Mouse (Mus musculus) hindbrain, embryonic 14.5 days (tissue): Measurements from ENCODE around the gene D430041D05Rik. TPM values are rescaled to one million over a fixed set of nuclear protein-coding genes. Genes with fewer than 3 reads are reported as not detected.
A peak's percentile ranks its signal among the peaks of the same experiment; 100 is the strongest.
"Not testable (repeated sequence)": the region's sequence is repeated elsewhere in the genome, so short reads cannot be mapped to it uniquely, and the experiment has no call there.

ENCODE experiments used
- ATAC-seq: fragments of 200-750 bp; cut with Nextera tagmentation; 2 replicates; pipeline ENCODE4 v1.8.0; 2017; ENCODE audit warnings: moderate number of reproducible peaks, mild to moderate bottlenecking, moderate TSS enrichment, moderate library complexity; ENCODE audit not compliant: low FRiP score
- DNase-seq: peaks from one replicate; pipeline ENCODE4 v3.0.0-alpha.2; 2015; ENCODE audit warnings: low spot score
- H3K27ac ChIP-seq: fragments of 300-500 bp; sonication (generic); 2 replicates; pipeline ENCODE4 v1.5.1; 2014; ENCODE audit warnings: mild to moderate bottlenecking, moderate library complexity
- H3K27me3 ChIP-seq: fragments of 300-500 bp; sonication (generic); 2 replicates; pipeline ENCODE4 v1.6.1; 2014; ENCODE audit warnings: mild to moderate bottlenecking, low read length, mixed read lengths; ENCODE audit not compliant: control insufficient read depth, insufficient read depth
- H3K36me3 ChIP-seq: fragments of 300-500 bp; sonication (generic); replicated peaks from 2 replicates; pipeline ENCODE4 v1.6.1; 2014; ENCODE audit not compliant: control insufficient read depth, insufficient read depth
- H3K4me1 ChIP-seq: fragments of 300-500 bp; sonication (generic); replicated peaks from 2 replicates; pipeline ENCODE4 v1.6.1; 2014; ENCODE audit warnings: antibody characterized with exemption, low read length, mixed read lengths; ENCODE audit not compliant: control insufficient read depth, insufficient read depth
- H3K4me2 ChIP-seq: fragments of 300-500 bp; sonication (generic); replicated peaks from 2 replicates; pipeline ENCODE4 v1.6.1; 2014; ENCODE audit warnings: mild to moderate bottlenecking, moderate library complexity
- H3K4me3 ChIP-seq: fragments of 300-500 bp; sonication (generic); replicated peaks from 2 replicates; pipeline ENCODE4 v1.5.1; 2014; ENCODE audit warnings: mild to moderate bottlenecking, low read length
- H3K9ac ChIP-seq: fragments of 300-500 bp; sonication (generic); 2 replicates; pipeline ENCODE4 v1.6.1; 2014
- H3K9me3 ChIP-seq: fragments of 300-500 bp; sonication (generic); 2 replicates; pipeline ENCODE4 v1.6.1; 2016; ENCODE audit warnings: low read length; ENCODE audit not compliant: control insufficient read depth
- WGBS: fragments of 180-500 bp; shearing (Covaris S2); extraction: QIAGEN DNeasy Blood & Tissue Kit; methylation state at CpG from one replicate; pipeline ENCODE4 v1.1.7; 2014; 5-methylcytosine and 5-hydroxymethylcytosine counted together
- polyA plus RNA-seq: library from polyadenylated mRNA; unstranded; fragments of >200 nt; fragmentation: Nextera tagmentation; extraction: Ambion mirVana; gene quantifications from 2 replicates; pipeline ENCODE4 v1.2.1, GENCODE M21; 2014

Gene D430041D05Rik
- polyA plus RNA-seq, 1 experiment from 2014 or later, result 13.4 TPM

- not testable (repeated sequence) for H3K27ac ChIP-seq, H3K4me2 ChIP-seq, H3K9ac ChIP-seq, H3K4me1 ChIP-seq, H3K4me3 ChIP-seq, H3K9me3 ChIP-seq, ATAC-seq, DNase-seq, H3K36me3 ChIP-seq, H3K27me3 ChIP-seq
- no CpG with 5 or more reads among the region's 1 CpGs for WGBS
Measured at GRCm38 (mm10) chr2:104111170-104111797, 299.5 kb downstream of the D430041D05Rik start.

- Histone ChIP-seq H3K4me1 (no peaks in the 10 kb centered on the region), H3K9ac (no peak overlapping the region), H3K9me3 (no peaks in the 10 kb centered on the region), H3K27ac (no peak overlapping the region), H3K4me3 (no peak overlapping the region), H3K36me3 (no peaks in the 10 kb centered on the region), H3K27me3 (no peaks in the 10 kb centered on the region), H3K4me2 (no peak overlapping the region)
- 89% methylated on average over 4 of the region's 4 CpGs for WGBS
- no peak for ATAC-seq
- DNase-seq, result no peak
Measured at GRCm38 (mm10) chr2:104110031-104110430, 300.8 kb downstream of the D430041D05Rik start.

GRCm38 (mm10) chr2:104109528-104109927 lies 301.3 kb downstream of the D430041D05Rik start:
- Histone ChIP-seq H3K36me3 (no peaks in the 10 kb centered on the region), H3K4me2 (no peak overlapping the region), H3K27ac (no peak overlapping the region), H3K4me1 (no peaks in the 10 kb centered on the region), H3K9ac (no peak overlapping the region), H3K4me3 (no peak overlapping the region), H3K9me3 (no peaks in the 10 kb centered on the region), H3K27me3 (no peaks in the 10 kb centered on the region)
- ATAC-seq (no peak), DNase-seq (no peak)
- WGBS, result 70% methylated on average over 2 of the region's 2 CpGs

- not testable (repeated sequence) for H3K36me3 ChIP-seq, H3K27ac ChIP-seq, H3K9ac ChIP-seq, H3K27me3 ChIP-seq, DNase-seq, H3K9me3 ChIP-seq, ATAC-seq, H3K4me3 ChIP-seq, H3K4me1 ChIP-seq, H3K4me2 ChIP-seq
- WGBS, result 96% methylated on average over 2 of the region's 2 CpGs
Measured at GRCm38 (mm10) chr2:104109021-104109420, 301.8 kb downstream of the D430041D05Rik start.

GRCm38 (mm10) chr2:104104800-104105199 lies 306.0 kb downstream of the D430041D05Rik start:
- no peaks in the 10 kb centered on the region for H3K36me3 ChIP-seq
- H3K9ac ChIP-seq, result no peak overlapping the region
- WGBS, result 90% methylated on average over 6 of the region's 6 CpGs
- no peak overlapping the region for H3K4me3 ChIP-seq
- no peak overlapping the region for H3K27ac ChIP-seq
- no peaks in the 10 kb centered on the region for H3K4me1 ChIP-seq
- ATAC-seq (no peak), DNase-seq (no peak)
- no peak overlapping the region for H3K4me2 ChIP-seq
- no peaks in the 10 kb centered on the region for H3K27me3 ChIP-seq
- H3K9me3 ChIP-seq, result no peaks in the 10 kb centered on the region

- H3K9ac ChIP-seq, result no peak overlapping the region
- H3K27me3 ChIP-seq, result no peaks in the 10 kb centered on the region
- ATAC-seq (no peak), DNase-seq (no peak)
- H3K27ac ChIP-seq, result no peak overlapping the region
- WGBS, result 62% methylated on average over 1 of the region's 1 CpGs
- no peaks in the 10 kb centered on the region for H3K9me3 ChIP-seq
- no peak overlapping the region for H3K4me3 ChIP-seq
- H3K36me3 ChIP-seq, result no peaks in the 10 kb centered on the region
- no peak overlapping the region for H3K4me2 ChIP-seq
- peaks cover 8% of the 10 kb centered on the region for H3K4me1 ChIP-seq
Measured at GRCm38 (mm10) chr2:104099946-104100345, 310.9 kb downstream of the D430041D05Rik start.

GRCm38 (mm10) chr2:104099231-104099585 lies 311.6 kb downstream of the D430041D05Rik start:
- Histone ChIP-seq H3K27me3 (no peaks in the 10 kb centered on the region), H3K4me2 (no peak overlapping the region), H3K36me3 (no peaks in the 10 kb centered on the region), H3K4me3 (no peak overlapping the region), H3K9me3 (no peaks in the 10 kb centered on the region), H3K9ac (no peak overlapping the region), H3K4me1 (peaks cover 8% of the 10 kb centered on the region), H3K27ac (no peak overlapping the region)
- ATAC-seq (no peak), DNase-seq (no peak)
- WGBS, result 97% methylated on average over 2 of the region's 2 CpGs

- Histone ChIP-seq H3K9ac (no peak overlapping the region), H3K4me1 (peaks cover 8% of the 10 kb centered on the region), H3K9me3 (no peaks in the 10 kb centered on the region), H3K27ac (no peak overlapping the region), H3K4me3 (no peak overlapping the region), H3K27me3 (no peaks in the 10 kb centered on the region), H3K36me3 (no peaks in the 10 kb centered on the region), H3K4me2 (no peak overlapping the region)
- 43% methylated on average over 3 of the region's 3 CpGs for WGBS
- DNase-seq (no peak), ATAC-seq (no peak)
Measured at GRCm38 (mm10) chr2:104098529-104099230, 312.1 kb downstream of the D430041D05Rik start.

- H3K9ac ChIP-seq, H3K27me3 ChIP-seq, ATAC-seq, DNase-seq, H3K27ac ChIP-seq, H3K36me3 ChIP-seq, H3K4me1 ChIP-seq, H3K4me3 ChIP-seq, H3K9me3 ChIP-seq: not testable (repeated sequence)
- WGBS, result 93% methylated on average over 4 of the region's 4 CpGs
- peak overlapping the region; percentile 66; the same call in 1 of the 2 replicates for H3K4me2 ChIP-seq
Measured at GRCm38 (mm10) chr2:104097396-104097795, 313.4 kb downstream of the D430041D05Rik start.
